Comparison of ENCODE assay signal across 7 mouse cellular contexts in the genomic region with DNA sequence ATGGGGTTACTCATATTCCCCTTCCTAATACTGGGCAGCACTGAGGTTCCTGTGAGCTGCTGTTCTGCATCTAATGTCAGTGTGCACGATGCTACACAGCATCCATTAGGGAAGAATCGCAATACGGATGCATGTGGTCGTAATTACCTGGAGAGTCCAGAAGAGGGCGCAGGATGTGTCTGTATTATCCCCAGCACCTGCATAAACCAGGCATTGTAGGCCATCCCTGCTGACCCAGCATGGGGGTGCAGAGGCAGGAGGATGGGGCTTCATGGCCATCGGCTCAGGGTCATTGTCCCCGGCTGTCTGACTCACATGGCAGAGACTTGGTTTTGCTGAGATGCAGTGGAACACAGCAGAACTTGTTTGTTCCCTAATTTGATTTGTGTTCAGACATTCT. TPM values are rescaled to one million over a fixed set of nuclear protein-coding genes. Genes with fewer than 3 reads are reported as not detected.
DNase-seq lines count a peak whose midpoint lies in the region; TF ChIP-seq lines count a peak whose summit lies in the region.

No protein-coding gene starts in this region.

- peak; percentile 76 for TF ChIP-seq CTCF in ES-Bruce4 (IDR thresholded peaks at IDR 0.05; ENCODE audit: low read depth, low read length)

- no peaks in the 10 kb centered on the region for H3K36me3 ChIP-seq in ES-Bruce4 (ENCODE audit: control insufficient read depth, insufficient read depth, low read length, poor library complexity, severe bottlenecking)
- H3K36me3 ChIP-seq in megakaryocyte, embryonic 14.5 days (replicated peaks; ENCODE audit: low read length): peaks cover 47% of the 10 kb centered on the region

- peak; percentile 92 for DNase-seq in adrenal gland, adult 2 months
- peak; percentile 76 for DNase-seq in embryo, embryonic 9.5 days (ENCODE audit: extremely low spot score)
- peak; percentile 70 to 79 for DNase-seq in heart, postnatal 14 days
- DNase-seq in layer of hippocampus, postnatal 25 days (ENCODE audit: extremely low spot score in 1 of 2, low spot score in 1 of 2): peak; percentile 60 to 69
- peak; percentile 63 for DNase-seq in right cerebral cortex, postnatal 25 days

- H3K27ac ChIP-seq in ES-Bruce4 (ENCODE audit: insufficient read depth, low read length): no peak overlapping the region

- no peaks in the 10 kb centered on the region for H3K9me3 ChIP-seq in ES-Bruce4 (replicated peaks; ENCODE audit: control insufficient read depth, insufficient read depth, low read length, poor library complexity, severe bottlenecking)
- H3K9me3 ChIP-seq in megakaryocyte, embryonic 14.5 days: no peaks in the 10 kb centered on the region

- no peak overlapping the region for H3K9ac ChIP-seq in ES-Bruce4 (ENCODE audit: low read depth, poor library complexity, severe bottlenecking)

- no peaks in the 10 kb centered on the region for H3K27me3 ChIP-seq in ES-Bruce4 (ENCODE audit: control insufficient read depth, insufficient read depth, low read length, poor library complexity, severe bottlenecking)
- H3K27me3 ChIP-seq in megakaryocyte, embryonic 14.5 days (replicated peaks): no peaks in the 10 kb centered on the region

- TF ChIP-seq EP300 in ES-Bruce4 (IDR thresholded peaks at IDR 0.05; ENCODE audit: insufficient read depth, low read depth, low read length): no peak

- no peak overlapping the region for H3K4me3 ChIP-seq in ES-Bruce4 (ENCODE audit: low read depth, low read length)
- peak overlapping the region; percentile 70 for H3K4me3 ChIP-seq in megakaryocyte, embryonic 14.5 days (replicated peaks)

- H3K4me1 ChIP-seq in ES-Bruce4 (ENCODE audit: control insufficient read depth, insufficient read depth, low read length): peaks cover 5% of the 10 kb centered on the region
- H3K4me1 ChIP-seq in megakaryocyte, embryonic 14.5 days: peaks cover 74% of the 10 kb centered on the region

- intact Hi-C loops in heart, postnatal 14 days (cut with DNase I): loop anchor here (1.0 to 2.0 kb wide), 2 partner anchors 22 to 67 kb away; partner anchors contain the start of gene Atp13a2

- TF ChIP-seq POLR2A in ES-Bruce4 (IDR thresholded peaks at IDR 0.05; ENCODE audit: insufficient read depth, low read length): no peak

RNA-seq across cellular contexts. Expression of gene Sdhb, which starts 3.6 kb away (rescaled TPM):
- polyA plus RNA-seq in ES-Bruce4 (2011; ENCODE audit: insufficient read depth, insufficient read length, low read depth, missing spikeins): 99.6 and 103 TPM in 2 replicates
- total RNA-seq in adrenal gland, adult 2 months (2021): 100 to 1,000 TPM; 462 to 500 TPM
- polyA plus RNA-seq in adrenal gland, adult 2 months (2012; rRNA removed): 334 and 363 TPM in 2 replicates
- 100 to 1,000 TPM; 916 to 936 TPM for total RNA-seq in heart, postnatal 14 days (2021)
- 100 to 1,000 TPM; 182 to 190 TPM for total RNA-seq in layer of hippocampus, postnatal 25 days (2021)
- polyA plus RNA-seq in megakaryocyte, embryonic 14.5 days (2012; ENCODE audit: insufficient read depth, low replicate concordance): 129 and 181 TPM in 2 replicates

RNA-seq across cellular contexts. Expression of gene Atp13a2, which starts 22.1 kb away (rescaled TPM):
- 16.8 and 17.0 TPM in 2 replicates for polyA plus RNA-seq in ES-Bruce4 (2011; ENCODE audit: insufficient read depth, insufficient read length, low read depth, missing spikeins)
- total RNA-seq in adrenal gland, adult 2 months (2021): 10 to 100 TPM; 31.8 to 37.1 TPM
- 183 and 226 TPM in 2 replicates for polyA plus RNA-seq in adrenal gland, adult 2 months (2012; rRNA removed)
- 10 to 100 TPM; 20.7 to 21.7 TPM for total RNA-seq in heart, postnatal 14 days (2021)
- 100 to 1,000 TPM; 168 to 172 TPM for total RNA-seq in layer of hippocampus, postnatal 25 days (2021)
- polyA plus RNA-seq in megakaryocyte, embryonic 14.5 days (2012; ENCODE audit: insufficient read depth, low replicate concordance): 373 and 691 TPM in 2 replicates

RNA-seq across cellular contexts. Expression of gene Mfap2, which starts 45.6 kb away (rescaled TPM):
- 4.5 and 5.2 TPM in 2 replicates for polyA plus RNA-seq in ES-Bruce4 (2011; ENCODE audit: insufficient read depth, insufficient read length, low read depth, missing spikeins)
- total RNA-seq in adrenal gland, adult 2 months (2021): 10 to 100 TPM in 1 of 2 experiments, 1 to 10 TPM in 1; 5.7 to 11.1 TPM
- 37.8 and 42.4 TPM in 2 replicates for polyA plus RNA-seq in adrenal gland, adult 2 months (2012; rRNA removed)
- 10 to 100 TPM; 24.5 to 28.1 TPM for total RNA-seq in heart, postnatal 14 days (2021)
- total RNA-seq in layer of hippocampus, postnatal 25 days (2021): 1 to 10 TPM; 5.2 to 5.7 TPM
- not detected in 2 replicates for polyA plus RNA-seq in megakaryocyte, embryonic 14.5 days (2012; ENCODE audit: insufficient read depth, low replicate concordance)

RNA-seq across cellular contexts. Expression of gene Padi2, which starts 58.5 kb away (rescaled TPM):
- polyA plus RNA-seq in ES-Bruce4 (2011; ENCODE audit: insufficient read depth, insufficient read length, low read depth, missing spikeins): 6.3 TPM in 2 replicates
- total RNA-seq in adrenal gland, adult 2 months (2021): 10 to 100 TPM in 1 of 2 experiments, 1 to 10 TPM in 1; 1.7 to 13.8 TPM
- polyA plus RNA-seq in adrenal gland, adult 2 months (2012; rRNA removed): 7.7 and 10.5 TPM in 2 replicates
- total RNA-seq in heart, postnatal 14 days (2021): 1 to 10 TPM in 1 of 2 experiments, under 1 TPM in 1; 0.41 to 1.1 TPM
- 10 to 100 TPM; 21.2 to 22.2 TPM for total RNA-seq in layer of hippocampus, postnatal 25 days (2021)
- polyA plus RNA-seq in megakaryocyte, embryonic 14.5 days (2012; ENCODE audit: insufficient read depth, low replicate concordance): 3.3 and 3.8 TPM in 2 replicates

Comparison
In these comparisons a context has a peak if more than half of its experiments do, and no peak if none do; other contexts are left out.
1. RNA of gene Atp13a2, which starts 22.1 kb away (total RNA-seq): 168 to 172 TPM in layer of hippocampus, postnatal 25 days; 31.8 to 37.1 TPM in adrenal gland, adult 2 months and 20.7 to 21.7 TPM in heart, postnatal 14 days; every median in the first group is over 4 times any median in the second.
2. Peak in every context shown above with its lines, with median percentiles within 50 percentile points of each other: DNase-seq.